Mouse (Mus musculus) common myeloid progenitor, adult 5-6 weeks (primary cell): ENCODE results near the gene Eif4a1. TPM values are rescaled to one million over a fixed set of nuclear protein-coding genes. Genes with fewer than 3 reads are reported as not detected.

Source experiments
- ATAC-seq: replicated peaks from 2 replicates; pipeline ENCODE4 v1.8.0; 2016; ENCODE audit warnings: low read depth, mild to moderate bottlenecking, moderate TSS enrichment, inconsistent platforms; ENCODE audit not compliant: poor library complexity, severe bottlenecking
- total RNA-seq: library from RNA; stranded (forward); fragments of 200-1000, 187-1606 nt; gene quantifications from 2 replicates; pipeline ENCODE4 v1.2.3, GENCODE M21; 2017

Eif4a1 gene
- total RNA-seq: 895 and 933 TPM in 2 replicates

DNA sequence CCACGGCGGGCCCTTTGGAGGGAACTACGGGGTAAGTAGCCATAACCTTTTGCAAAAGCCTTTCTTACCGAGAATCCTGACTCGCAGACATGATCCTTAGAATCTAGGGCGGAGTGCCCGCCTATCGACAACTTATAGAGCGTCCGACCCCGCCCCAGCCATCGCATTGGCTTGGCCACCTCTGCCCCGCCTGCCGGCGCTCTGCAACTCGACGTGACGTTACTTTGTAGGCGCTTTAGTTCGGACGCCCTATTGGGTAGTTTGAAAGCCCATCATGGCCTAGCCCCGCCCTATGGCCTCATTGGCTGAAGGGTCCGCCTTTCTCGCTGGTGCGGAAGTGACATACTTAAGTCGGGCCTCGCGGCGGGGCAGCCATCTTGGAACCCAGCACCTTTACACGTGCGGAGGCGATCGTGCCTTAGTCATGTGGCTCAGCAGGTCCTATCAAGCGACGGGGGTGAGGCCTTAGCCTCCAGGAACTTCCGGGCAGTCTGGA, at the start of gene Eif4a1:
Gene Eif4a1 (minus strand): TSS at position 213 of the 496 bp plus-strand sequence.
- peak; percentile 88 for ATAC-seq

DNA sequence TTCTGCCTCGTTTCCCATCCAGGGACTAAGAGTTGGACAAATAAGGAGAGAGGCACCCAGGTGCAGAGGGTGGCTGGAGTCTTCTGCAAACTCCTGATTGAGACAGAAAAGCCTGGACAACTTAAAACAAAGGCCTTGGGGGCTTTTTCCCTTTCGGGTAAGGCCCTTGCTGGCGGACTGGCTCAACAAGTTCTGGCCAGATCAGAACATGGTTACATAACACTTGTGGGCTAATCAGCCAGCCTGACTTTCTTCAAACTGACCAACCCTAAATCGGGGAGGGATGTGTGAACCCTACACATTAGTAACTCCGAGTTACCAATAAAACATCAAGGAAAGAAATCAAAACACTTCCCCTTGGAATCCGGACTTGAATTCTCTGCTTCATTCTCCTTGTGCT, 48.6 kb upstream of the Eif4a1 start:
- no peak for ATAC-seq

GRCm38 (mm10) chr11:69719423-69719822, 47.2 kb upstream of the Eif4a1 start:
- no peak for ATAC-seq

DNA sequence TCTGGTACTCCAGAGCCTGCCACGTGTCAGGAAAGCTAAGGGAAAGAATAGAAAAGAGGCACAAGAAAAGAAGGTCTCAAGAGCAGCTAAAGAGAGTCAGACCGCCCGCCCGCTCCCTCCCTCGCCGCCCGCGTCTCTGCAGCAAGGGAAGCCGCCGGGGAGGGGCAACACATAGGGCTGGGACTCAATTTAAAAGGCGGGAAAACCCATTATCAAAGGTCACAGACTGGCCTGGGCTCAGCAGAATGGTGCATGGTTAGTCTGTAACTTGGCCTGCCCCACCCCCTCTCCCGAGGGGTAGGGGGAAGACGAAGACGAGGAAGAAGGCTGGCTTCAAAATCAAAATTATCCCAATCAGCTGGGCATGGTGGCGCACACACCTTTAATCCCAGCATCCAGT, 46.4 kb upstream of the Eif4a1 start:
- no peak for ATAC-seq

- ATAC-seq: no peak
Measured at GRCm38 (mm10) chr11:69716953-69717352, 44.7 kb upstream of the Eif4a1 start.

- no peak for ATAC-seq
Measured at GRCm38 (mm10) chr11:69715929-69716328, 43.7 kb upstream of the Eif4a1 start.

- ATAC-seq: no peak
Measured at GRCm38 (mm10) chr11:69715482-69715881, 43.3 kb upstream of the Eif4a1 start.

GRCm38 (mm10) chr11:69714636-69715329, 42.6 kb upstream of the Eif4a1 start:
- no peak for ATAC-seq

DNA sequence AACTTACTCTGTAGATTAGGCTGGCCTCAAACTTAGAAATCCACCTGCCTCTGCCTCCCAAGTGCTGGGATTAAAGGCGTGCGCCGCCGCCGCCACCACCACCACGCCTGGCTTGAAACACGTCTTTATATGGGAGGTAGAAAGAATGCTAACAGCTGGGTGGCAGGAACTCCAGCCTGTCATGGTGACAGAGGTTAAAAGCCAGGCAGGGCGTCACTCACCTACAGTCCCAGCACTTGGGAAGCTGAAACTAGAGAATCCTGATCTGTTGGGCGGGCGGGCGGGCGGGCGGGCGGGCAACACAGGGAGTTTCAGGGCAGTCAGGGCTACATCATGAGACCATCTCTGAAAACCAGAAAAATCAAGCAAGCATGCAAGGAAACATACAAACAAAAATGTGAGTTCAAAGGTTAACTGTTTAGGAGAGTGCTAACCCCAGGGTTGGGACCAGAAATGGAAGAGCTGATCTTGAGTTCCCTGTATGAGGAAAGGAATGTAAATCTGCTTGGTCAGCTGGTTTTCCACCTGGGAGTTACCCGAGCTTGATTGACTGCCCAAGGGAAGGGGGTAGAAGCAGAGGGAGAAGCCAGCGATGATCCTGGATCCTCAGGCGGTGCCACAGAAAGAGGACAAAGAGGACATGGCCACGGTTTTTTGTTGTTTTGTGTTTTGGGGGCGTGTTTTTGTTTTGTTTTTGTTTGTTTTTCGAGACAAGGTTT, 40.9 kb upstream of the Eif4a1 start:
- ATAC-seq: no peak

DNA sequence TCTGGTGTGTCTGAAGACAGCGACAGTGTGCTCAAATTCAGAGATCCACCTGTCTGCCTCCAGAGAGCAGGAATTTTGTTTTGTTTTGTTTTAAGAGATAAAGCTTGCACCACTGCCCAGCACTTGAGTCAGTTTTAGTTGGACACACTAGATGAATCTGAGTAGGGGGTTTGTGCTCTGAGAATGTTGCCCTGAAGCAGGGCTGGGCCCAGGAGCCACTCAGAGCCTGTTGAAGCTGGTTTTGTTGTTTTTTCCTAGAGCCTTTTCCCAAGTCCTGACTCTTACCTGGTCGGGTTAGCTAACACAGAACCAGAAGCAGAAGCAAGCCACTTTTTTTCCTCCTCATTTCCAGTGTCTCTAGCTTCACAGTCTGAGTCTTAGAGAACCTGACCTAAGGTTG, 38.9 kb upstream of the Eif4a1 start:
- ATAC-seq: no peak

DNA sequence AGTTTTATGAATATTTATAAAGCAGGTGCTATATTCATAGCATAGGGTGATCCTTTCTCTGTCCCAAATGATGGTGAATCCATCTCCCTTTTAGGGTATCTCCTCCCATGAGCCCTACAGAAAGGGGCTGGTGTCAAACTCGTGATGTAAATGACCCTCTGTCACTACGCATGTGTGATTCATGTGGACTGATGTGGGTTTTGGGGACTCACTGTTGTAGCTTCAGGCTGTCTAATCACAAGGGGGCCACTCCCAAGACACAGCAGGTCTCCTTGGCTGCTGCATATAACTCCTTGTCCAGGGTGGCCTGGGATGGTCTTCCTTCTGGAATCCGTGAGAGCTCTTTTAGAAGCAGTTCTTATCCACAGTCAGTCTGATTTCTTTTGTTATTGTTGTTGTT, 38.2 kb upstream of the Eif4a1 start:
- no peak for ATAC-seq

- 0 out of 2 replicates have a peak, but pooled peaks have one; percentile 11 for ATAC-seq
Measured at GRCm38 (mm10) chr11:69709554-69710446, 37.6 kb upstream of the Eif4a1 start.

GRCm38 (mm10) chr11:69708614-69709265, 36.5 kb upstream of the Eif4a1 start:
- no peak for ATAC-seq

DNA sequence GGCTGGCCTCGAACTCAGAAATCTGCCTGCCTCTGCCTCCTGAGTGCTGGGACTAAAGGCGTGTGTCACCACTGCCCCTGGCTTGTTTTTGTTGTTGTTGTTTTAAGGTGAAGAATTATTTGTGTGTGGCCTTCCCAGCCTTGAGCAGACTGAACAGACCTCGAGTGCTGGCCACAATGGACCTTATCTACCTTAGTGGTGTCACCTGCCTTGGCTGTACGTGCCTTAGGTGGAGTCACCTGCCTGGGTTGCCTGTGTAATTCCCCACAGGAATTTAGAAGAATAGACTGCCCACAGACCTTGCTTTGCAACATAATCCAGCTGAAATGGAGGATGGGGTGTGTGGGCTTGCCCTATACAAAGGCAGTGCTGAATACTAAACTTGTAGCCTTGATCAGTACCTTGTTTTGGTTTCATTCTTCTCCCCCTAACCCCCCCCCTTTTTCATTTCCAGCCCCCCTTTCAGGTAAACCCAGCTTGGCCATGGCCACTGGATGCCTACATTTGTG, 35.7 kb upstream of the Eif4a1 start:
- no peak for ATAC-seq

- no peak for ATAC-seq
Measured at GRCm38 (mm10) chr11:69707480-69707847, 35.2 kb upstream of the Eif4a1 start.

- no peak for ATAC-seq
Measured at GRCm38 (mm10) chr11:69706775-69707479, 34.7 kb upstream of the Eif4a1 start.

- no peak for ATAC-seq
Measured at GRCm38 (mm10) chr11:69704613-69705010, 32.4 kb upstream of the Eif4a1 start.

DNA sequence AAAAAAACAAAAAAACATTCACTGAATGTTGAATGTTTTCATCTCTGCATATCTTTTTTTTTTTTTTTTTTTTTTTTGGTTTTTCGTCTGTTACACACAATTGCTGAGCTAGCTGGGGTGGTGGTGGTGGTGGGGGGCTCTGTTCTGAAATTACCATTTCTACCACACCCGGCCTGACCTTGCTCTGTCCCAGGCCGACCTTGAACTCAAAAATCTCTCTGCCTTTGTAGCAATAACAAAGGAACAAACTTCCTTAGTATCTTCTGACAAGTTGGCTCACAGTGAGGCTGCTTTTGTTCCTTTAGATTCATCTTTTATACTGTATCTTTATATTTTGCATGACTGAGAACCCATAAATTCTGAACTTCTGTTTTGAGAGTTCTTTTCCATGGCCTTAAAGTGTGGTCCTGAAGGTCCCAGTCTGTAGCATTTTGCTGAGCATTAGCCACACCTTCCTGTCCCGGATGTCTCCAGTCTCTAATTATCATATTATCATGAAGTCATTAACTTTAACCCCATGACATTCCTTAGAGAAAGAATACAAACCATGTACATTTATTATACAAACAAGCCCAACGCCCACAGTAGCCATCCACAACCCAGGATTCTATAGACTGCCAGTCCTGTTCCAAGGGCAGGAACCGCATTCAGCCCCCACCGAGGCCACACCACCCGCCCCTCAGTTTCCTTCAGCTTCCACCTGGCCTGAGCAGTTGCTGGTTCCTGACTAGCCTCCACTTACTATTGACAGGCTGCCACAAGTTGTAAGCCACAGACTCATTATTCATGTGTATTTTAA, 31.8 kb upstream of the Eif4a1 start:
- no peak for ATAC-seq
